Mouse (Mus musculus) spleen, adult 10 weeks (tissue): ENCODE results near the gene Olfr825. TPM values are rescaled to one million over a fixed set of nuclear protein-coding genes. Genes with fewer than 3 reads are reported as not detected.

Experiments used
- polyA plus RNA-seq: library from polyadenylated mRNA; stranded (reverse); fragments of 350-450 nt; fragmentation: Illumina TruSeq; extraction: RNeasy Lipid Tissue Mini Kit (QIAGEN cat#74804); gene quantifications from one replicate; pipeline ENCODE4 v1.2.3, GENCODE M21; 2015; ENCODE audit warnings: low replicate concordance; ENCODE audit not compliant: insufficient read depth

Gene Olfr825
- not detected for polyA plus RNA-seq

DNA sequence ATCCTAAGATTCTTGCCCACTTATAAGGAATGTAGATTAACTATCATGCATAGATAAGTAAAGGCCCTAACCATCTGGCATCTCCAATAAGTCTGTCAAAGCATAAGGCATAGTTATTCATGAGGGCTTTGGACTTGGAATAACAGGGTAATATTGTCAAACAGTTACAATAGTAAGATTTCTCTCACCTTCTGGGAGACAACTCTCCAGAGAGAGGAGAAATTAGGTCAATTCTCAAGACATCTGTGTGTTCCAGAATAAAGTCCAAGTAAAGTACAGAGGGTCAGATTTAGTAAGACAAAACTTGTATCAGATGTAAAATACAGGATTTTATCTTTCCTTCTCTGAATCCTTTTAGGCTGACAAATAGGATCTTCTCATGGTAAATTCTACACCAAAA is at the start of gene Olfr825:
Olfr825 (minus strand) TSS at position 101 of the 400 bp plus-strand sequence.

DNA sequence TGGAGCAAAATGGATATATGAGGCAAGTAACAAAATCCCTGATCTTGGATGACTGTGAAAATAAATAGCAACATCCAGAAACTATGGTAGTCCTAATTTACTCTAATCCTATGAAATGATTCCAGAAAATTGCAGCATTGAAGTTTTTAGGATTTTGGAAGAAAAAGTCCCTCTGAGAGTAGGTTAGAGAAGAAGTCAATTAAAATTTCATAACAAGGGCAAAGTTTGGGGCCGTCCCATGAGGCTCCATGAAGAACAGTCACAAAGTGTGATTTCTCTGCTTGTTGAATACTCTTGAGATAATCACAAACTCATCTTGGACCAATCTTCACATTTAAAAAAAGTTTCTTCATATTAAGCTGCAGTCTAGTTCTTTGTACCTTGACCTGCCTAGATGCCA is 47.7 kb upstream of the Olfr825 start, which contains the start of gene Olfr827:
Olfr827 (minus strand) TSS at position 101 of the 400 bp plus-strand sequence.

DNA sequence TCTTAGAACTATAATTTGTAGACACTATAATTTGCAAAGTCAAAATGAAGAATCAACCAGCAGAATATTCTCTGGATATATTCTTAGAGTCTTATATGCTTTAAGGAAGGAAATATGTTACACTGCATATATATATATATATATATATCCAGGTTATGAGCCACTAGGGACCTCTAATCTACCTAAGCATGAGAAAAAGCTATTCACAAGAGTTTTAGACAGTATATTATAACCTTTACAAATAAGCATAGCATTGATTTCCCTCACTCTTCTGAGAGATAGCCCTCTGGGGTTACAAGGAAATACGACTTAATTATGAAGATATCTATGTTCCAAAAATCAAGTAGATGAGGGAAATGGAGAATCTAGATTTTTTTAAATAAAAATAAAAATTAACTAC is 17.5 kb upstream of the Olfr825 start, which contains the start of gene Olfr826:
Olfr826 (minus strand) TSS at position 101 of the 400 bp plus-strand sequence.

DNA sequence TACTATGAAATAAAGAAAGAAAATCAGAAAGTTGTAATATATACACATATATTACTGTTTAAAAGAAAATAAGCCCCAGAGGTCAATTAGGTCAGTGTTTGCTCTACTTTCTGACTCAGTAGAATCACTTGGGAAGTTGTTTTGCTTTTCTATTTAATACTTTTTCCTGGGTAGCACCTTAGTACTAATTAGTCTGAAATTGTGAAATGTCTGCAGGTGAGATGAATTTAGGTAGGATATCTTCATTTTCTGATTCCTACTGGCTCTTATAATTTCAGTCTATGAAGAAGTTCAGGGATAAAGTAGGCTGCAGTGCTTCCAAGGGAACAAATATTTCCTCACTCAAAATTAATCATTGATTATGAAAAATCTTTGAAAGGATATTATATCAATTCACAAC is 36.7 kb downstream of the Olfr825 start, which contains the start of gene Olfr824:
Olfr824 (minus strand) TSS at position 101 of the 400 bp plus-strand sequence.

DNA sequence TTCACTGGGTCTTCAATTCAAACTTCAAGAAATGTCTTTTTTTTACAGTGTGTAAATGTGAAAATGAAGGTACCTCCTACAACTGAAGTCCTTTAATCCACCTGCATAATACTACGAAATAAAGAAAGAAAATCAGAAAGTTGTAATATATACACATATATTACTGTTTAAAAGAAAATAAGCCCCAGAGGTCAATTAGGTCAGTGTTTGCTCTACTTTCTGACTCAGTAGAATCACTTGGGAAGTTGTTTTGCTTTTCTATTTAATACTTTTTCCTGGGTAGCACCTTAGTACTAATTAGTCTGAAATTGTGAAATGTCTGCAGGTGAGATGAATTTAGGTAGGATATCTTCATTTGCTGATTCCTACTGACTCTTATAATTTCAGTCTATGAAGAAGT is 51.3 kb downstream of the Olfr825 start, which contains the start of gene Olfr823:
Olfr823 (minus strand) TSS at position 101 of the 400 bp plus-strand sequence.

Other genes with a start within 250 kb of the Olfr825 start
- not detected for gene Olfr818, start 217.7 kb downstream of the Olfr825 start, polyA plus RNA-seq
- not detected for gene Olfr819, start 199.5 kb downstream of the Olfr825 start, polyA plus RNA-seq
- not detected for gene Olfr247, start 190.6 kb downstream of the Olfr825 start, polyA plus RNA-seq
- not detected for gene Gm10310, start 181.7 kb downstream of the Olfr825 start, polyA plus RNA-seq
- gene Olfr820, start 154.1 kb downstream of the Olfr825 start, polyA plus RNA-seq, result not detected
- not detected for gene Olfr821, start 136.4 kb downstream of the Olfr825 start, polyA plus RNA-seq
- not detected for gene Olfr822, start 95.6 kb downstream of the Olfr825 start, polyA plus RNA-seq
- gene Olfr823, start 51.4 kb downstream of the Olfr825 start, polyA plus RNA-seq, result not detected
- gene Olfr824, start 36.8 kb downstream of the Olfr825 start, polyA plus RNA-seq, result not detected
- not detected for gene Olfr826, start 17.4 kb upstream of the Olfr825 start, polyA plus RNA-seq
- not detected for gene Olfr827, start 47.6 kb upstream of the Olfr825 start, polyA plus RNA-seq
- 1.4 TPM for gene Neurod4, start 113.5 kb upstream of the Olfr825 start, polyA plus RNA-seq
- 108 TPM for gene Tespa1, start 156.1 kb upstream of the Olfr825 start, polyA plus RNA-seq
- not detected for gene Vmn2r84, start 227.6 kb upstream of the Olfr825 start, polyA plus RNA-seq